Mouse (Mus musculus) kidney, adult 2 months (tissue): ENCODE data around the gene Gabra2.

ENCODE experiments used
- CTCF ChIP-seq: fragments of 200-500 bp; conservative IDR thresholded peaks from 2 replicates; pipeline ENCODE4 v1.5.1; 2011; ENCODE audit warnings: low read depth, mild to moderate bottlenecking, control low read depth, low read length, moderate library complexity, mixed read lengths; ENCODE audit not compliant: insufficient read depth, insufficient read length
- POLR2A ChIP-seq: fragments of 200-500 bp; IDR thresholded peaks from one replicate; pipeline ENCODE4 v1.6.1; 2011; ENCODE audit warnings: low read depth, low read length, control low read depth

DNA sequence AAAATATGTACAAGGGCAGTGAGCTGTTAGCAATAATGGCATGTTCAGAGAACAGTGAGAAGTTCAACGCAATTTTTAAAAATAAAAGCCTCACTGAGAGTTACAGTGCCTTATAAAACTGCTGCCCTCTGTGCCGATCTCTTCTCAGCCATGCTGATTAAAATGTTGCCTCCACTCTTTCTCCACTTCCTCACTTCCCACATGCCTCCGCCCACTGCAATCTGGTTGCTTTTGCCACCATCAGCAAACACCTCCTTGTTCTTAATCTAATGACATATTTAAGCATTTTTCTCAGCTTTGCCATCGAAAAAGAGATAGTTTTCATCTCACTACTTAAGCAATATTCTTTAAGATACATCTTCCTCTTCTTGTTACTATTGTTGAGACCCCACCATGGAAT, 69.7 kb downstream of the Gabra2 start:
- TF ChIP-seq CTCF, result no peak
- no peak for TF ChIP-seq POLR2A
